In the genomic region with DNA sequence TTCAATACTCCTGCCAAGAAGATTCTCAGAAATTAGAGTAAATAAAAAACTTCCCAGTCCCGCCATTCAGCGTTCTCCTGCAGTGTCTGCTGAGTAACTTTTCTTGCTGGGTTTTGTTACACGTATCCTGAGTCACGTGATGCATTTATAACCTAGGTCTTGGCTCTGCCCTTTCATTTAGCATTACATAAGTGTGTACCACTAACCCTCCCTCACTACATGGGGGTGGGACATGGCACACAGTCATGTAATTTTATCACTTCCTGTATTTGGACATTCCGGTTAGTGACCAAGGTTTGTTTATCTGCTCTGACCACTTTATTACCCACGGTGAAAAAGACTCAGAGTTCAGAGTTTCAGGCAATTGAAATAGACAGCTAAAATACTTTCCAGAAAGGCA, we compare ENCODE assay signal across 8 mouse cellular contexts.
A peak's percentile ranks its signal among the peaks of the same experiment; 100 is the strongest.
DNase-seq lines count a peak whose midpoint lies in the region.

No protein-coding gene starts in this region.

- peak; percentile 42 to 77 for DNase-seq in adrenal gland, adult (ENCODE audit: inconsistent age in 2 of 2, low spot score in 1 of 2)
- DNase-seq in adrenal gland, postnatal 4 days (ENCODE audit: low spot score in 2 of 2): no peak
- peak; percentile 80 for DNase-seq in fibroblast of lung, adult 2 months (ENCODE audit: low read depth)
- peak; percentile 51 for DNase-seq in kidney, adult 18-20 months
- peak; percentile 65 for DNase-seq in lung, postnatal 14 days
- no peak for DNase-seq in Muller cell, postnatal 12 days (ENCODE audit: inconsistent ontology term)
- no peak for DNase-seq in thymus, postnatal 14 days
- no peak for DNase-seq in cerebellum, adult 11 months

Comparison
In these comparisons a context has a peak if more than half of its experiments do, and no peak if none do; other contexts are left out.
1. DNase-seq: peak in adrenal gland, adult (2 of 2), fibroblast of lung, adult 2 months (single experiment), kidney, adult 18-20 months (single experiment) and lung, postnatal 14 days (single experiment); none in adrenal gland, postnatal 4 days (0 of 2), Muller cell, postnatal 12 days (single experiment), thymus, postnatal 14 days (single experiment) and cerebellum, adult 11 months (single experiment).